Mouse (Mus musculus): ENCODE measurements around the gene Mpp1. TPM values are rescaled to one million over a fixed set of nuclear protein-coding genes. Genes with fewer than 3 reads are reported as not detected.
"Not testable (repeated sequence)": the region's sequence is repeated elsewhere in the genome, so short reads cannot be mapped to it uniquely, and the experiment has no call there.

Mpp1 gene
- polyA plus RNA-seq (2017; shearing (Covaris generic)) = 100 to 1,000 TPM in 1 of 3 experiments, 10 to 100 TPM in 2; 61.9 to 112 (median 94.5) TPM

DNA sequence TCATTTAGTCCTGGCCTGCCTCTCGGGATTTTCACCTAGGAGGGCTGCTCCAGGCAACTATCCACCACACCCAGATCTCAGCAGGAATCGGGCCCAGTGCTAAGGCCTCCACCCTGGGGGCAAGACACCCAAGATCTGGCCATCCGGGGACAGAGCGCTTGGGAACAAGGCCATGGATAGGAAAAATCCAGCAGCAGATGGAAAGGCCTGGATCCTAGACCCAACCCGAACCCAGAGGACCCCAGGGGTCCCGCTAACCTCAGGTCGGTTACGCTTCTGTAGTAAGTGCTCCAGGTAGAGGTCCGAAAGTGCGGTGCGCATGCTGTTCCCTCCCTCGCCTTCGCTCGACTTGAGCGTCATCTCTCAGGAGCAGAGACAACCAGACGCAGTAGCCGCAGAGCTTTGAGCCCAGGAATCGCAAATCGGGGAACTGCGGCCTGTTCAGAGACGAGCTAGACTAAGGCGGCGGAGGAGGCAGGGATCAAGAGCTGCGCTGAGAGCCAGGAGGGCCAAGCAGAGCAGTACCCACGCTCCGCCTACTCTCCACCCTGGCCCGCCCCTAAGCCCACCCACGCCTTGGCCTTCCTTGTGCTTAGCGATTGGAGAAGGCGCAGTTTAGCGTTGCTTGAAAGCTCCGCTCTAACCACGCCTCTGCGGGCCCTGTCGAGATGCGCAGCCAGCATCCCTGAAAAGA, at the start of gene Mpp1:
Gene Mpp1, minus strand, starts transcription at position 550 of the 694 bp plus-strand sequence.
- ATAC-seq = peak; percentile 87

DNA sequence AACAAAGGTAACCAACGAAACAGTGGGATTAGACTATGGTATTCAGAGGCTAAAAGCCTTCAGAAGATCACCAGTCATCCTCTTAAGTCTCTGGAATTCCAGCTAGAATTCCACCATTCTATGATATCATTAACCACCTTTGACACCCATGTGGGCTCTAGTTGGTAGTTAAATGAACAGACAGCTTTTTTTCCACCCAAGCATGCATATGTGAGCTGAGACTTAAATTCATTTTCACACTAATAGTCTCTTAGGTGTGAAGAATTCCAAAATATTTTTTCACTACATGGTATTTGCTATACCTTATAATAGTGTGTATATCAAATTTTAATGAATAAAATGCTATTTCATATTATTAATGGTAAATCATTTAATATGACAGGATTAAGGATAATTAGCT, 32.9 kb upstream of the Mpp1 start, which contains the start of gene Smim9:
Gene Smim9, minus strand, starts transcription at position 101 of the 400 bp plus-strand sequence.
- ATAC-seq = no peak

DNA sequence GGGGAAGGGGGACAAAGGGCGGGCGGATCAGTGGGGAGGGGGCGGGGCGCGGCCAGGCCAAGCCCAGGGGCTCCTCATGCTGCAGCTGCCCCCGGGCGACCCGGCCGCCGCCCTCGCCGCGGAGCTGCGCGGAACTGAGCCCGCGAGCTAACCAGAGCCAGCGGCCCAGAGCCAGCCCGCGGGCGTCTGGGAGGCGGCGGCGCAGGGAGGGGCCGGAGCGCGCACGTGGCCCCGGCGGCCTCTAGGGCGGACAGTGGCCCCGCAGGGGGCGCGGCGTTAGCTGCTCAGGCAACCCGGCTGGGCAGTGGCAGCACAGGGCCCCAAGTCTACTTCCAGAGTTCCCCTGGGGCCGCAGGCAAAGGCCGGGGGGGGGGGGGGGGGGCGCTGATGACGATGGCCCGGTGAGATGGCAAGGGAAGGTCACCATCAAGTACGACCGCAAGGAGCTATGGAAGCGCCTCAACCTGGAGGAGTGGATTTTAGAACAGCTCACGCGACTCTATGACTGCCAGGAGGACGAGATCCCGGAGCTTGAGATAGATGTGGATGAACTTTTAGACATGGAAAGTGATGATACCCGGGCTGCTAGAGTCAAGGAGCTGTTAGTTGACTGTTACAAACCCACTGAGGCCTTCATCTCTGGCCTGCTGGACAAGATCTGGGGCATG, 24.9 kb upstream of the Mpp1 start:
- no peak for ATAC-seq

DNA sequence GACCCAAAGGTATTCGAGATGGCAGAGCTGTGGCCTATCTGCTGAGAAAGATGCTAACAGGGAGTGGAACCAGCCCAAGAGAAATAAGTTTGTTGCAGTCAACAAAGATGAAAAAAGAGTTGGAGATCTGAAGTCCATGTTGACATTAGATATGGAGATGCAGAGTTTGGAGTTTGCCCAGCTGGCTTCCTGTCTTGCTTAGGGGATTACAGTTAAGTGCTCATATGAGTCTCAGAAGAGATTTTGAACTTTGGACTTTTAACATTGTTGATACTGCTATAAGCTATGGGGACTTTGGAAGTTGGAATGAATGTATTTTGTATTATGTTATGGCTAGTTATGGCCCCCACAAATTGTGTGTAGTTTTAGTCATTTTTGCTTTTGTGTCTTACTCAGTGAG, 21.4 kb upstream of the Mpp1 start:
- no peak for ATAC-seq

DNA sequence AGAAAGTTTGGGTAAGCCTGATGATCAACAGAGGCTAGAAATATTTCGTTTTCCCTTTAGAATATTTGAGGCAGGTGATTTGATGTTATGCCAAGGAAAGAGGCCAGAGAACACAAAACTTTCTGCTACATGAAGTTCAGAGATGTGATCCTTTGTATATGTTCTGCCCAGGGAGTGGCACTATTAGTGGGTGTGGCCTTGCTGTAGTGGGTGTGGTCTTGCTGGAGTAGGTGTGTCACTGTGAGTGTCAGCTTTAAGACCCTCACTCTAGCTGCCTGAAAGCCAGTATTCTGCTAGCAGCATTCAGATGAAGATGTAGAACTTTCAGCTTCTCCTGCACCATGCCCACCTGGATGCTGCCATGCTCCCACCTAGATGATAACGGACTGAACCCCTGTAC, 19.5 kb upstream of the Mpp1 start:
- no peak for ATAC-seq

DNA sequence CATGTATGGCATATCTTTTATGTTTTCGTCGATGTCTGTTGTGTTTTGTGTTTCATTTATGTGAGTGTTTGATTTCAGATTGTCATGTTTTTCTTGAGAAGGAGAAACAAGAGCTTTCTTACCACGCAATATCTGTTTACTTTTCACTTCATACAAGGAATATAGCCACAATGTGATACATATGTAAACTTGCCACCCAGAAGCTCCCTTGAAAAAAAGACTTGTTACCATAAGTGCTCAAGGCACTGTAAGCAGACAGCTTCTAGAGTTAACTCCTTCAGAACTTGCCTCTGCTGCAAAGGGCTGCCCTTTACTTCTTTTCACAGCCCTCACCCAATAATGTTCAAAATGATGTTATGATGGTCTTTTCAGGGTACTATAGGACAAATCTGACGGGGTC, 17.6 kb upstream of the Mpp1 start:
- ATAC-seq = no peak

DNA sequence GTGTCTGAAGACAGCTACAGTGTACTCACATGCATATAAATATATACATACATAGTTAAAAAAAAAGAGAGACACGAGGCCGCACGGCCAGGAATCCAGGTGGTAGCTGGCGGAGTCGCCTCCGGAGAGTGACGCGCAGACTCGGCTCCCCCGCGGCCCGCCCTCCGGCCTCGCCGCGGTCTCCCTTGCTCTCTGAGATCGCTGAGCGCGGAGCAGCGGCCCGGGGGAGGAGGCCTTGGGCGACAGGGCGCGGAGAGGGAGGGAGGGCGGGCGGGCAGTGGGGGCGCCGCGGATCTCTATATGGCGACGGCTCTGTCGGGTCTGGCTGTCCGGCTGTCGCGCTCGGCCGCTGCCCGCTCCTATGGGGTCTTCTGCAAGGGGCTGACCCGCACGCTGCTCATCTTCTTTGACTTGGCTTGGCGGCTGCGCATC, 12.3 kb upstream of the Mpp1 start:
- not testable (repeated sequence) for ATAC-seq

DNA sequence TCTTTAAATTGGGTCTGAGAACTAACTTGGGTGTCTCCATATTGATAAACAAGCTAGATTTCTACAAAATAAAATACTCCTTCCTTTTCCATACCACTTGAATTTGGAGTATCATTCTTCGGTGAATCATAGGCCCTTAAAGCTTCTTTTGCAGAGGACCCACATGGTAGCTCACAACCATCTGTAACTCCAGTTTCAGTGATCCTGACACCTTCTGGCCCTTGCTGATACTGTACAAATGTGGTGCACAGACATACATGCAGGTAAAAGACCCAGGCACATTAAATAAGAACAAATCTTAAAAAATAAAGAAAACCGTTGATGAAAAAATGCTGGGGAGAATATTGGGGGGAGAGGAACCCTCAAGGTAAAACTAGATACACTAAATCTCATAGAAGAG, 7.4 kb upstream of the Mpp1 start:
- no peak for ATAC-seq

DNA sequence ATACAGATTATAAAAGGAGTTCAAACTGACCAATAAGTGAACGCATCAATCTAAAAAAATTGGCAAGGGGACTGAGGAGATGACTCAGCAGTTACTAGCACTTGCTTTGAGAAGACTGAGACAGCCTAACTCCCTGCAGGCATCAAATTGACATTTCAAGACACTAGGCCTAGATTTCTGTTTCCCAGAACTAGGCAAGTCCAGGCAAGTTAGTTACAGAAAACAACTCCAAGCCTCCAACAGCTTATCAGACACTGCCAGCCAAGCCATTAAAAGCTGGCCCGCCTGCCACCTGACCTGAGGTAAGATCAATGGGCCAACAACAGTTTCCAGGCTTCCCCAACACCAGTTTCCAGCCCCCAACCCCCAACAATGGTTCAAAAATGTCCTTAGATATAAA, 6.9 kb upstream of the Mpp1 start:
- ATAC-seq = no peak

DNA sequence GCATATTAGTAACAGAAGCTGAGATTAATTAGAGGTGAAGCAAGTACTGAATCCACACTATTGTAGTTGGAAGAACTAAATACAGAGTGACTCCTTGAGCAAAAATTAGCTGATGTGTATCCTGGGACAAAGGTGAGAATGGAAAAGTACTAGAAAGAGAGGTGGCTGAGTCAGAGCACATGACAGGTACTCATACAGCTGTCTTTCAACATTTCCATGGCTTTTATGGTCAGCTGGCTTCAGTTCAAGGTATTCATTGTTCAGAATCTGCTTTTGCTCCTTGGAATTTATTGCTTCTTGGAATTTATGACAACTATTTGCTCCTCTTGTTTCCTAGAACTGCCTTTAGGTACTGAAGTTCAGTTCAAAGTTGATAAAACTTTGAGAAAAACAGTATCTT, 6.1 kb upstream of the Mpp1 start:
- ATAC-seq = no peak

DNA sequence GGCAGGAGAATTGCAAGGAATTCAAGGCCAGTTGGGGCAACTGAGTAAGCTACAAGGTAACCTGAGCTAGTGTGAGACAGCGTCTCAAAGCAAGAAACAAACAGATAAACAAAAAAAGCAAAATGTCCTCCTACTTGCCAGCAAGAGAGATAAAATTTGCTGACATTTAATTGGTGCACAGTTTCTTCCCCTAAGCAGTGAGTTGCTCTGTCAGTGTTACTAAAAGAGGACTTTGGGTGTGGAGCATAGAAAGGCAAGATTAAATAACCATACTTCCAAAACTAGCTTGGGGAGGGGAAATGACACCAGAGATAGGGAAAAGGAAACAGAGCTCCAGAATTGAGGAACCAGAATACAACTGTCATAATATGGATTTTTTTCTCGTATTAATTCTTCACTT, 1.3 kb downstream of the Mpp1 start:
- no peak for ATAC-seq

DNA sequence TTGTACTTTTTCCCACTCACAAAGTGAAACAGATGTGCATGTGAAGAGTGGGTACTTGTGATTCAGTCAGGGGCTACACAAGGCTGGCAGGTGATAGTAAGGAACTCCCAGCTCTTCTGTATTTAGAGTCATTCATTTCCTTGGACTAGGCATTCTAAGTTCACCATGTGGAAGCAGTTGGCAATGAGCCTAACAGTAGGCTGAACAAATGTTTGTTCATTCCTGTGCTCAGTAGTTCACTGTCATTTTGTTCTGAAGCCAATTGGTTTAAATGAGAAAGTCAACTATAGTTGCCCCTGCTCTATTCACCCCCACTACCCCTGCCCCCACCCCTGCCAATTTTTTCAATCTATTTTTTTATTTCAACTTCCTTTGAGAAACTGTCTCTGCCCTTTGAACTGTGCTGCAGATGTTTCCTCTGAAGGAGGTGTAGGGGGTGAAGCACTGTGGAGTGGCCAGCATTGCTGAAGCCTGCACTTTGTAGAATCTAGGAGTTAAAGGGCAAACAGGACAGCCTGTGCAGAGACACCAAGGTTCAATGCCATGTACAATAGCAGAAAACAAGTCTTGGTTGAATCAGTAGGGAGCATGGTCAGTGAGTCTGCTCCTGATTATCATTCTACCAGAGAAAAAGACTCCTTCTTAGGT, 2.4 kb downstream of the Mpp1 start:
- peak; percentile 39 for ATAC-seq

DNA sequence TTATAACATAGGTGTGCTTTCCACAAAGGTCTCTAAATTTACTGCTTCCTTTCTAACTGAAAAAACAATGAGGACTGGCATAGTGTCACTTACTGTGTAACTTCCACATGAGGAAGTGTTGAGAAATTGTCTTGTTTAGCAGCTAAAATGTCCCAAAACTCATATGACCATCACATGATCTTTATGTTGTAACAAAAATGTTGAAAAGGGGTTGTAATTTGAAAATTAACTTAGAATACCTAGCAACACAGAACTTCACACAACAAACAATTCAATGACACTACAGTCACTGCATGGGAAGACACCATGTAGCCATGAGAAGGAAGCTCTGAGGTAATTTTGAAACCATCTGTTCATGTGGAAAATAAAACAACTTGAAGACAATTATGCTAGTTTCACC, 3.9 kb downstream of the Mpp1 start:
- ATAC-seq = no peak

DNA sequence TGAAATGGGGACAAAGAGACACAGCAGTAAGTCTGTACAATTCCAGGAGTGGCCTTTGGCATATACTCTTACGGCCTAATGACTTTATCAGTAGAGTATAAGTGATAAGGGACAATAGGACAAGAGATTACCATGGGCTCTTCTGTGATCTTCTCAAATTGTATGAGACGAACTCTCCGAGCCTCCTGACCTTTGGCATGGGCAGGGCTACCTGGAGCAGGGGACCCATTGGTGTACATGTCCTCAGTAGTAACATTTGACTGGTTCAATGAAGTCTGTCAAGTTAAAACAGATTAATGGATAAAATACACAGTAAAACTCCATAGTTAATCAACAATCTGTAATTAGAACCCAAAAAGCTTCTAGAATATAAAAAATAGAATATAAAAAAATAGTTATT, 5.2 kb downstream of the Mpp1 start:
- no peak for ATAC-seq

DNA sequence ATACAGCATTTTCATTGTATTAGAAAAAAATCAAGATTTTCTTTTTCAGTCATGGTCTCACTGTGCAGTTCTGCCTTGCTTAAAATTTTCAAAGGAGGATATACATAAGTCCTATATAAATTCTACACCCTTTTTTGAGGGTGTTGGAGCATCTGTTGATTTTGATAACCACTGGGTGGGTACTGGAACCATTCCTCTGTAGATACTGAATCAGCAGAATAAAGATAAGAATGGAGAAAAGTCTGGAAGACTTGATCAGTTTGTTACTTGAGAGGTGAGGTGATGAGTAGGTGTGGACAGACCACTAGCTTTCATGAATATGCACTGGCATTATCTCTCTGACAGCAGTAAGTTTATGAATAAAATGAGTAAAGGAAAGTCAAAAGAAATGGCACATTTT, 15.3 kb downstream of the Mpp1 start:
- no peak for ATAC-seq

DNA sequence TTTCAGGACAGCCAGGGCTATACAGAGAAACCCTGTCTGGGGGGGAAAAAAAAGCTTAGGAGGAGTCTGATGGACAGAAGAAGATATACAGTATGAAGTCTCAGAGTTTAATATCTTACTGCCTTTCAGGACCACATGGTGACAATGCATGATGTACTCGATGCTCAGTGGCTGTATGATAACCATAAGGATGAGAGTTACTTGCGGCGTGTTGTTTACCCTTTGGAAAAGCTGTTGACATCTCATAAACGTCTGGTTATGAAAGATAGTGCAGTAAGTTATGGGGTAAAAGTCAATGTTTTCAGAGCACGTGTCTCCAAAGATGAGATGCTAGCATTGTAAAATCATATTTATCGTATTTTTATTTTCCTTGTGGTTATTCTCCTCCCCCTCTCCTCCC, 28.5 kb downstream of the Mpp1 start:
- ATAC-seq = no peak

DNA sequence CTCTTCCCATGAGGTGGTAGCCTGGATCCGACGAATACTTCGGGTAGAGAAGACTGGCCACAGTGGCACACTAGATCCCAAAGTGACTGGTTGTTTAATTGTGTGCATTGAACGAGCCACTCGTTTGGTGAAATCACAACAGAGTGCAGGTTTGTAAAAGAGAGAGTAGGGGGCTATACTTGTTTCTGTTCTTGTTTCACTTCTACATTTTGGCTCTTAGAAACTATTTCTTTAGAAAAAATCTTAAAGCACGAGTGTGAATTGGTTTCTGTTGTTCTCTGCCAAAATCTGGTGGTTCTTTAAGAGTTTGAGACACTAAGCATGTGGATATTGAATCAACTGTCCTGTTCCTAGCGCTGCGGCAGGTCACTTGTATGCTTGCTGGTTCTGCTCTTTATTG, 32.0 kb downstream of the Mpp1 start:
- no peak for ATAC-seq

DNA sequence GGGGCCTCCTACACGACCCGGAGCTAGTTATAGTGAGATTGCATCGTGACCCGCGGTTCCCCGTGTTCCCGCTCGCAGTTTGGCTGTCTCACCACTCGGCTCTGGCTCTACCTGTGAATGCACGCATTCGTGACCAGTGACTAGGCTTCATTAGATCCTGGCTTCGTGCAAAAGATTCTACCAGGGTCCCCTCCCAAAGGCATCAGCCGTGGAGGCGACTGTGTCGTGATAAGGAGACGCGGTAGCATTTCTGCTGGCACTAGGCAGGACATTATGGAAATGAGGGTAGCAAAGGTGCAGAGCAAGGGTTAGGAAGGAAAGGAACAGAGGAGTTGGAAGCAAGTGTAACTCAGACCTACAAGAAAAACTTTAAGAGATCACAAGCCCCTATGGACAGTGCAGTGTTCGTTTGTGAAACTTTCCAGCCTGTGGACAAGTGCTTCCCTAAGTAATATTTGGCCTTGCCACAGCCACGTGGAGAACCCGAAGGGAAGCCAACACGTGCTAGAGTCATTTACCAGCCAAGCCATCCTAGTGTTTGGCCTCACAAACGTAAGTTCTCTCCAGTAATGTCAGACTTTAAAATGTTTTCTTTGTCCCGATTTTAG, 34.5 kb downstream of the Mpp1 start:
- peak; percentile 15 for ATAC-seq

DNA sequence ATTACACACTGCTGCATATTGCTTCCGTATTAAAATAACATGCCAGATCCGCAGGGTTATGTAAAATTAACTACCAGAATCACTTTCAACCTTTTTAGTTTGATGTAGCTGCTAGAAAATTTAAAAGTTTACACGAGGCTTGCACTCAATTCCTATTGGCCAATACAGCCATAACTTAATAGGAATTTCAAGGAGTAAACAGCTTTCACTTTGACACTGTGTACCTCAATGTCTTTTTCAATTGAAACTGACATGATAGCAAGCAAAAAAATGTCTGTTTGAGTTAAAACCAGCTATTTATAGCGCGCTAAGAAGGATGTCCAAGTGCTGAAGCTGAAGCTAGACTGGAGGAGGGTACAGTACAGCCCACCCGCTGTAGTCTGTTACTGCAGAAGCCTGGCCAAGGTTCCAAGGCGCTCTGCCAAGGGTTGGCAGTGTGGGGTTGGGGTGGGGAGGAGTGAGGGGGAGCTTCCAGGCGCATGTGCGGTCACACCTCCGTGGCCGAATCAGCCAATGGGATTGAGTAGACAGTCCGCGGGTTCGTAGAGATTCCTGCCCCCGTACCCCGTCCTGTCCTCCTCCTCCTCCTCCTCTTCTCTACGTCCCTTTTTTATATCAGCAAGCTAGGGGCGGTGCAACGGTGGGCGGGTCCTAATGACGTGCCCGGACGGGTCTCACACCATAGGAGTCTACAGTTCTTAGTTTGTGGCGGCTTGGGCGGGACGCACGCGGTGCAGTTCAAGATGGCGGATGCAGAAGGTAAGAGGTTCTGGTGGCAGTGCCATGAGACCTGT, 35.2 kb downstream of the Mpp1 start, which contains the start of gene Dkc1:
Gene Dkc1, plus strand, starts transcription at position 486 of the 794 bp plus-strand sequence.
- ATAC-seq = peak; percentile 96

DNA sequence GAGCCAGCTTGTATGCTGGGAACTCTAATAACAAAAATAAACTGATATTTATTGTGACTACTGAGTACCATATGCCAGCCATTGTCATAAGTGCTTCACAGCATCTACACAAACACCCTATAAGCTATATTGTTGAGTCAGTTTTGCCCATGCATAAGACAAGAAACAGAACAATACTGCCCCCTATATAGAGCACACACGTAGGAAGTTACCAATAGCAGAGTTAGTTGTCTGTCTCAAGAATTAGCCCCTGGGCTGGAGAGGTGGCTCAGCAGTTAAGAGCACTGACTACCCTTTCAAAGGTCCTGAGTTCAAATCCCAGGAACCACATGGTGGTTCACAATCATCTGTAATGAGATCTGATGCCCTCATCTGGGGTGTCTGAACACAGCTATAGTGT, 45.2 kb downstream of the Mpp1 start:
- ATAC-seq = peak; percentile 42

DNA sequence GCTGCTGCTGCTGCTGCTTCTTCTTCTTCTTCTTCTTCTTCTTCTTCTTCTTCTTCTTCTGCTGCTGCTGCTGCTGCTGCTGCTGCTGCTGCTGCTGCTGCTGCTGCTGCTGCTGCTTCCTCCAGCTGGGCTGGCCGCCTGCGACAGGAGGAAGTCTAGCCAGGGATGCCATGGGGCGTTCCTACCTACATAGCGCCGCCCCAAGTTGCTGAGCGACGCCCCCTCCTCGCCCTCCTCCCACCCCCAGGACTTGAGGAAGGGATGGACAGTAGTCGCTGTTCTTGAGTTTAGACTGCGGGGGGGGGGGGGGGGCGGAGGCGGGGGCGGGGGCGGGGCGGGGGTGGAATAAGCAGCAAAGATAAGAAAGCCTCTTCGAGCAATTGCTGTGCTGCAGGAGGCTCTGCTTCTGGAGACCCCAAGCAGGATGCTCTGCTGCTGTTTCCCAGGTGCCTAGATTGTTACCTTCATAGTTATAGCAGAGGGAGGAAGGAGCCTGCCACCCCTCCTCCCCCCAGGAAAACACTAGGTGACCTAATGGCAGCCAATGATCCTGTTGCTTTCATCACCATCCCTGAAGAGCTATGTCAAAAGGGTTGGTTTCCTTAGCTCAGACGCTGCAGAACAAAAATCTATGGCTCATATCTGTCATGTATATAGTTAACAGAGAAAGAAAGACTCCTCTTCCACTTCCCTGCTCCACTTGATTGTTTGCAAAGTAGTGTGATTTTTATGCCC, 45.9 kb downstream of the Mpp1 start, which contains the start of gene Gab3:
Gene Gab3, minus strand, starts transcription at position 685 of the 735 bp plus-strand sequence.
- ATAC-seq = peak; percentile 80
